Mouse (Mus musculus) urinary bladder, postnatal 10 days (tissue): ENCODE measurements around the gene Ppm1h.

Experiments
- DNase-seq: peaks from one replicate; pipeline ENCODE4 v3.0.0; 2022; ENCODE audit warnings: low spot score

The Ppm1h gene

DNA sequence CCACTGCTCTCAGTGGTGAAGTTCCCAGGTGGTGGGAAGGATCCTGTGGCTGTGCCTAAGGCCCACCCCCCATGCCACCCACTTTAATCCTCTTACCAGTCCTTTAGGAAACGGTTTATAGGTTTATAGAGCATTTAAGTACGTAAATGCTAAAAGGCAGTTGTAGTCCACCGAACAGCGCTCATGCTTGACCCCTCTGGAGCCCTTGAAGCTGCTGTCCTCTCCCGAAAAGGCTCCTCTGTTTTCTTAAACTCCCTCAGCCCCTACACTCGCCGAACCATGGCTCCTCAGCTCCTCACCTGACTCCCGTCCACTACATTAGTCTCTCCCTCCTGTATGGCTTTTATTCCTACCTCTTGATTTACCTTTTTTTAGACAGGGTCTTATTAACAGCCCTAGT, 131.3 kb downstream of the Ppm1h start:
- no peak for DNase-seq

DNA sequence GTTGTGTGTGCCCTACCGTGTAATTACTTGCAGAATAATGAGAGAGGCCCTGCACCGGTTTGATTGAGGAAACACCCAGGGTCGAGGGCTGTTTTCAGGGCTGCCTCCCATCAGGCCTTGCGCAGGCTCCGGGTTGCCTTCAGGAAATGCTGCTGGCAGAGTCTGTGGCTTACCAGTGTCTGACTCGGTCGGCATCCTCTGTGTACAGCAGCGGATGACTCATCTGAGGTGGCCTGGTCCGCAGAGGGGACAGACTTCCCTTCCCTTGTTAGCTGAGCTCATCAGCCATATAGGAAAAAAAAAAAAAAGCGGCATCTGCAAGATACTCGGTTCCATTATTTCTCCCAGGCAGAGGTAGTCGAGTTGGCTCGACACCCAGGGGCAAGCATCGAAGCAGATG, 136.5 kb downstream of the Ppm1h start:
- no peak for DNase-seq

DNA sequence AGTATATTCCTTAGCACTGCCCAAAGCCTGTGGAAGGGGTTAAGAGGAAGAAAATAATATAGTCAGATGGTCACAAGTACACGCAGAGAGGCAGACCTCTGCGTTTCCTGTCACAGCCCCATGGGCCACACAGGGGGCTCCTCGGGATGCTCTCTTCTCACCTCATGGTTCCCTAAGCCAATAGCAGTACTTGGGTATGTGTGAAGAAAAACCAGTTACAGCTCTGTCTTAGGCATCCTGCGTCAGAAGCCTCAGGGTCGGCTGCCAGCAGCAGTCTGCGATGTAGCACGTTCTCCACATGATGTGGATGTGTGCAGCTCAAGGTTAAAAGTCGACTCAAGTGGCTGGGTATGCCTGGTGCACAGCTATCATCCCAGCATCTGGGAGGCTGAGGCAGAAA, 139.2 kb downstream of the Ppm1h start:
- no peak for DNase-seq

DNA sequence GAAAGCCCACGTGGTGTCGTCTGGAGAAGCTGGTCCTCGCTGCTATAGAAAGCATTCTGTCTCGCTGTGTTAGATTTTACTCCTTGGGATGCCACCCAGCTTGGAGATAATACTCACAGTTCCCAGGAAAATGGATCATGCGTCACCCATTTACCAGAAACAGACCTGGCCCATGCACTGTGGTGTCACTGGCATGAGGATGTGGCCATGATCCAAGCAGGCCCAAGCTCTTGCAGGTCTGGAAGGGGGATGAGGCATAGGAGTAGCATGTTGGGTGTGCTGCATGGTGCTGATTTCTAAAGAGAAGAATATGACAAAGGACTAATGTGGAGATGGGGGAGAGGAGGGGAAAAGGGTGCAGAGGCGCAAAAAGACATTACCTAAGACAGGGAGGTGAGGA, 141.2 kb downstream of the Ppm1h start:
- DNase-seq = no peak

DNA sequence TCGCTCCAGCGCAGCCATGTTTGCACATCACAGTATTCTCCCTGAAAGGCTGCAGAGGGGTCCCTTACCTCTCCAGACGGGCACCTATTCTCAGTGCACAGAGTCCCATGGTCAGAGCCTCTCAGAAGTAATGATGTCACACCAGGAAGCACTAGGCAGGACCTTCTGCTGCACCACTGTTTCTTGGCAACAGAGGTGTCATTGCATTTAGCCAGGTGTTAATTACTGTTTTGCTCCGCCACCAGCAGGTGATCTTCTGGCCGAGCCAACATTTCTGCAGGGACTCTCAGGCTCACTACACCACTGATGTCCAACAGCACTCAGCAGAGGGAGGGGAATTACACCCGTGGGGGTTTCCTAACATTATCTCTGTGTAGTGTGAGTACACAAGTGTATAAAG, 143.0 kb downstream of the Ppm1h start:
- no peak for DNase-seq

DNA sequence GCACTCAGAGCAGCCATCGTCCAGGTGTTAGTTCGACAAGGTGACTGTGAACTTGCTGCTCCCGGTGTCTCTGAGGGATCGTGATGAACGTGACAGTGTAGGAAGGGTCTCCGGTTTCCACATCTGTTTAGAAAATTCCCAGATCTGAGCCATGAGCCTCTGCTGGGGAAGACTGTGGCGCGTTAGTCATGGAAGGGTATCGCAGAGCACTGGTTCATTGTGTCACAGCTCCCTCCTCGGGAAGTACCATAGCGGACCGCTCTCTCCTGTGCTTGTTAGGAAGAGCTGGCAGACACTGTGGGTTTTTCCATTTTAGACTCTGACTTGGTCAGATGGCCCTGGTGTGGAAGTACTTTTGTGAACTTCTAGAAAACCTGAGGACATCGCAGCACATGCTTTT, 145.1 kb downstream of the Ppm1h start:
- no peak for DNase-seq

DNA sequence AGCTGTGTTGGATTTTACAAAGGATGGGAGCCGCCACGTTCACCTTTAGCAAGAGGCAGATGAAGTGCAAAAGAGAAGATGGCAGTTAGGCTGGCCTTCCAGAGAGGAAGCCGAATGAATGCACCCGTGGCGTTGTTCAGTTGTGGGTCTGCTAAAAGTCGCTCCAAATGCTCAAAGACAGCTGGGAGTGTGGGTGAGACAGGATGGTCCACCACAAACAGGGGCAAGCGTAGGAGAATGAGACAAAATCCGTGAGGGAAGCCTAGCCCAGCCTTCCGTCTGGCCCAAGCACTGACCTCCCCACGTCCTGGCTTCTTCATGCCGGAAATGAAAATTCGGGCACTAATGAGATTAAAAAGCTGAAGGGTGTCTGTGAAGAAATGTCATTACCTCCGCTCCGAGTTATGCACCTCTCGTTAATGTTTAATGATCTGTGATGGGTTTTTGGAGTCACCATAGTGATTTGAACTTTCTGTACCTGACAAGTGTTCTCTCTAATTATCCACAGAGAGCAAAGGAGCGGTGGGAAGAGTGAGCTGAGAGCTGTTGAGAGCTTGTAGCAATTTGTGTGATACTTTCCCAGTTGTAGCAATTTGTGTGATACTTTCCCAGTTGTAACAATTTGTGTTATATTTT, 148.3 kb downstream of the Ppm1h start:
- DNase-seq = no peak

DNA sequence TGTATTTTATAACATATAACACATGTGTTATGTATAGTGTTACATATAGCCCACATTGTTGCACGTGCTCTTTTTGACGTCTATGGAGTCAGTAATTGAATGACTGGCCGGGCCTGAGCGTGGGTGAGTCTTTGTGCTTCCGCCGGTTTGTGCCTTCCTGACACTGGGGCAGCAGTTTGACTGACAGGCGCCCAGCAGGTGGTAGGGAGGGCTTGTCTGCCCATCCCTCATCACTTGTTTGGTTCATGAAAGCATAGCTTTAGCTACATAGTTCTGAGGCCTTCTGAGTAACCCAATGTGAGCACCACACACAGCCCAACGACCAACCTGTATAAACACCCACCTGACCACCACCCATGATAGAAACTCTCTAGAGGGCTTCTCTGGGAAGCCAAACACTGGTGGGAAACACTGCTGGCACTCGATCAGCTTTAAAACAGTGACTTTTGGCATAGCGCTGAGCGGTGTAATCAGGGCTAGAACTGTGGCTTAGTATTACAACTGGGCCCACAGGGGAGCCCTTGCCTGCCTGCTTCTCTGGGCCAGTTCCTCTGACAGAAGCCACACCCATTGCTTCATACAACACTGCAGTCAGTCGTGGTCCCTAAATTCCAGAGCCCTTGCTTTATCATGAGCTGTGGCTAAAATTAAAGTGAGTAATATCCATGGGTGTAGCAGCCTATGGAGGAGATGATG, 149.3 kb downstream of the Ppm1h start:
- no peak for DNase-seq

DNA sequence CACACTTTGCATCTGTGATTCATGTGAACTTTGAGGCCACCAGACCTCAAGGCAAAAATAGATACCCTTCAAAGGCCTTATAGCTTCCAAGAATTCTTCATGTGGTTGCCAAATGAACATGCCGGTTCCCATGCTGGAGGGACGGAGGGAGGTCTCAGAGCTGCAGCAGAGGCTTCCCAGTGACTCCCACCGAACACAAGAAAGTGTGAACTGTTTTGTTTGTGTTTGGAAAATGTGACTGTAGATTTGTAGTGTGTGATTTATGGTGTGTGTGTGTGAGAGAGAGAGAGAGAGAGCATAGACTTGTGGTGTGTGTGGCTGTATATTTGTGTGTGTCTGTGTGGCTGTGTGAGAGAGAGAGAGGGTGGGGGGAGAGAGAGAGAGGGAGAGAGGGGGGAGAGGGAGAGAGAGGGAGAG, 151.2 kb downstream of the Ppm1h start:
- DNase-seq = no peak

DNA sequence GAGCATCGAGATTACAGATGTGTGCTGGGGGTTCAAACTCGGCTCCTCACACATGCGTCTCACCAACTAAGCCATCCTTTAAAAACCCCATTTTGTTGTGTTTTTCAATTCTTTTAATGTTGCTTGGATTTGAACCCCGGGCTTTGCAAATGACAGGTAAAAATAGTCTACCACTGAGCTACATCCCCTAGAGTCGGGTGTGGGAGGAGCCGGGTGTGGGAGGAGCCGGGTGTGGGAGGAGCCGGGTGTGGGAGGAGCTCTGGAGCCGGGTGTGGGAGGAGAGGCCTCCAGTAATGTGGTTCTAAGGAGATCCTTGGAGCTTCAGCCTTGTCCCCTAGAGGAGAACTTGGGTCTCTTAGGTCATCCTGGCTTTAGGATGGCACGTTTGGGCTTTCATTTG, 152.1 kb downstream of the Ppm1h start:
- DNase-seq = no peak

DNA sequence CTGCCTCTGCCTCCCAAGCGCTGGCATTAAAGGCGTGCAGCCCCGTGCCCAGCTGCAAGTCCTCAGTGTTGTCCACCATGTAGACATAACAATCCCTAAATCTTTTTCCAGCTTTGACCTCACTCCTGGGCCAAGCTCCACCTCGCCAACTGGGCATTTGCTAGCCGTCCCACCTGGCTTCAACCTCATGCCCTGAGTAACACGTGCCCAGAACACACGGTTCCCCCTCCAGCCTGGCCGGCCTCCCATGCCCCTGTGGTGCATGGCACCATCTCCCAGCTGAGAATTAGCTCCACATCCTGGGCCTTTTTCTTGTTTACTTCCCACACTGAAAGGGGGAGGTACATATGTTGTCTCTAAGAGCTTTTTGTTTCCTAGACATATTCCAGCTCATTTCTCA, 163.5 kb downstream of the Ppm1h start:
- no peak for DNase-seq

DNA sequence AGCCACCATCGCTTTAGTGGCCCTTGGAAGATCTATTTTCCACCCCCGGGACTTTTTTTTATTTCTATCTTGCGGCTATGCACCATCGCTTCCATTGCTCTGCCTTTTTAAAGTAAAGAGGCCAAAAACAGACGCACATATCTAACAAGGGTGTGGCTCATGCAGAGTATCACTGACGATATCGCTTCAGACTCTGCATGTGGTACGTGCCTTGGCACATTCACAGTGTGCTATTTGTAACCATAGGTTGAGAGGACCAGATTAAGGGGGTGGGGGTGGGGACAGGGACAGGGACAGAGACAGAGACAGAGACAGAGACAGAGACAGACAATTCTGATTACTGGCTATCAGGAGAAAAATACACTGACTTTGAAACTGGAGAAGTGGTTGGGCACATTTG, 164.4 kb downstream of the Ppm1h start:
- no peak for DNase-seq

DNA sequence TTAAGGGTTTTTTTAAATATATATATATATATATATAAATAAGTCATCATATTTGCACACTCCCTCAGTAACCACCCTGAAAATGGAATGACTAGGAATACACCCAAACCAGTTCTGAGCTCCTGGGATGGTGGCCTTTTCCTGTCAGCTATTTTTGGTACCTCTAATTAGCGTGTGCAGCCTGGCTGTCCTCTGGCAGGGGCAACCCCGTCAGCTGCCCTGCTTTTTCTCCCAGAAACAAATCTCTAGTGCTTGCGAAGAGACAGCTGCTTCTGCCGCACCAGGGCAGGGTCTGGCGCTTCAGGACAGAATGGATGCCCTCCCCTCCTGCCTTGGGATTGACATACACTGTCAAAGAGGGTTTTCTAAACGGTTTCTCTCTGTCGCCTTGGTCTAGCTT, 166.9 kb downstream of the Ppm1h start:
- no peak for DNase-seq

DNA sequence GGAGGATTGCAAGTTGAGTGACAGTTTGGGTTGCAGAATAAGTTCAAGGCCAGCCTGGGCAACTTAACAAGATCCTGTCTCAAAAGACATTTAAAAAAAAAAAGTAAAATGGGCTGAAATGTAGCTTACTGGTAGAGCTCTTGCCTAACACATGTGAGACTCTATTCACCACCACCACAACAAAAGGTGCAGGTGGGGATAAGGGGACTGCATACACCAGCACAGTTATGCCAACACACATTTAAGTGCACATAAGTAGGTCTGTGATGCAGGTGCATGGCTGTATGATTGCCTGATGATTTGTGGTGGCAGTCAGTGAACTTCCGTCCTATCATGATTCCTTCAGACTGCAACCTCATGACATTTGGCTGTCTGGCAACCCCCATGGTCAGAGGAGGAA, 167.9 kb downstream of the Ppm1h start:
- no peak for DNase-seq

DNA sequence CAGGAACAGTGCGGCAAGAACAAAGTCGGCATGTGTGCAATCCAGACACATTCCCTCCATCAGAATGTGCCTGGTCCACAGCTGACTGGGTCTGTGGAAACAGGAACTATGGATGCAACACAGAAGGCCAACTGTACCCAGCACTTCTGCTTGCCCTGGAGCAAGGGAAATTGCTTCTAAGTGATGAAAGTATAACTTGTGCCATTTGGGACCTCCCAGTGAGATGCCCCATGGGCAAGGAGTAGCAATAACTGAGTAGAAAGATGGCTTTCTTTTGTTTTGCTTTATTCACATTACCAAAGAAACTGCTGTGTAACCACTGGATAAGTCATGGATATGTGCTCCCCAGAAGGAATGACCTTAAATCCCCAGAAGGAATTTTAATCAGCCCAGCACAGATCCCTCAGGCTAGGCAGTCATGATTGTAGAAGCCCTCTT, 169.5 kb downstream of the Ppm1h start:
- DNase-seq = no peak

DNA sequence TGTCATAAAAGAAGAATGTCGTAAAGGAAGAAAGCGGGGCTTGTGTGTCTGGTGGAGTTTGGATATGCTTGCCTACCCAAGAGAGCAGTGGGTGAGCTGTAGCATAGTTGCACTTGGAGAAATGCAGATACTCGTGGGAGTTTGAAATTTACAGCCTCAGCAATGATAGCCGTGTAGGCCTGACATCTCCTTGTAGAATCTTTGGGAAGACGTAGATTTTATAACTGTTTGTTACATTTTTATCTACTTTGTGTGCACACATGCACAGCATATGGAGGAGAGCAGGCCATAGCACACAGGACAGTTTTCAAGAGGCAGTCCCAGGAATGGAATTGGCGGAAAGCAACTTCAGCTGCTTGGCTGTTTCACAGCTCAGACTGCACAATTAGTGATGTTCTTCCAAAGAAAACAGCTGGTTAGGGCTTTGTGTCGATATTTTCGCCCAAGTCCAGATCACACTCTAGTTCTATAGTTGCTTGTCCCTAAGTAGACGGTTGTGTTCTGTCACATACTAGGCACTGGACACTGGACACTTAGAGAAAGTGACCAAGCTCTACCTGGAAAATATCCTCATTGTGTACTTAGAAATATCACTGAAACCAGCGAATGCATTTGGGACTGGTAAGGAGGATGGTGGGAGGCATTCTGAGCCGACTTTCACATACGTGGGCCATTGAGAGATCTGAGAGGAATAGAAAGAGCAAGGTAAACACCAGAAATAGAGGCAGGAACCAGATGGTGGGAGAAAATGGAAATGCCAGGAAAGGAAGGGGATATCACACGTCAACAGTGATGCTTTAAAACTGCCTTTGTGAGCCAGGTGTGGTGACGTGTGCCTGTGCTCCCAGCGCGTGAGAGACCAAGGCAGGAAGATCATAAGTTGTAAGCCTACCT, 173.0 kb downstream of the Ppm1h start:
- no peak for DNase-seq

DNA sequence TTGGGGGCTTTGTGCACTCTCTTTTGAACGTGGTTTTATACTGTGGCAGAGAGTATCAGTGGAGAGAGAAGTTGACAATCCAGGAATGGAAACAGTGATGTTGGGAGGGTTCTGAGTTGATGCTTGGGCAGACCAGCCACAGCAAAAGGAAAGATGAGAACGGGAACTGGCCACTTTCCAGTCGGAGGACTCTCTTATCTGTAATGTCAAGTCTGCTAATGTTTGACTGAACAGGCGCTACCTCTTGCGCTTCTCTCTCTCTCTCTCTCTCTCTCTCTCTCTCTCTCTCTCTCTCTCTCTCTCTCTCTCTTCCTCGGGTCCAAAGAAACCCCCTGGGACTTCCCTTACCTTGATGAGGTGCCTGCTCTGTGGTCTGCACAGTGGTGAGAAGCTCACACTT, 176.0 kb downstream of the Ppm1h start:
- no peak for DNase-seq

DNA sequence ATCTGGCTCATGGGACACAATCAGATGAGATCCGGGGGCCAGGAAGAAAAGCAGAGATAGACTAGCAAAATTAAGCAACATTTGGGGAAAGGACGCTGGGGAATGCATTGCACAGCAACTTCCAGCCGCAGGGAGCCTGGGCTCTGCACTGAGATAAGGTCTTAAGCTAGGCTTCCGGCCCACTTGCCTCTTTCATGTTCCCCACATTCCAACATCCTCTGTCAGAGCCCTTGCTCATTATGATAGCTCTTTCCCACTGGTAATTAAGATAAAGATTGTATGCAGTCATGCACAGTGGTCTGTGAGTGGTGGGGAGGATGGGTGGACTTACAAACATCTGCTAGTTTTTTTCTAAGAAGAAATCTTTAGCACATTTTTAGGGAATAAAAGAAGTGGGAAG, 176.6 kb downstream of the Ppm1h start:
- no peak for DNase-seq

DNA sequence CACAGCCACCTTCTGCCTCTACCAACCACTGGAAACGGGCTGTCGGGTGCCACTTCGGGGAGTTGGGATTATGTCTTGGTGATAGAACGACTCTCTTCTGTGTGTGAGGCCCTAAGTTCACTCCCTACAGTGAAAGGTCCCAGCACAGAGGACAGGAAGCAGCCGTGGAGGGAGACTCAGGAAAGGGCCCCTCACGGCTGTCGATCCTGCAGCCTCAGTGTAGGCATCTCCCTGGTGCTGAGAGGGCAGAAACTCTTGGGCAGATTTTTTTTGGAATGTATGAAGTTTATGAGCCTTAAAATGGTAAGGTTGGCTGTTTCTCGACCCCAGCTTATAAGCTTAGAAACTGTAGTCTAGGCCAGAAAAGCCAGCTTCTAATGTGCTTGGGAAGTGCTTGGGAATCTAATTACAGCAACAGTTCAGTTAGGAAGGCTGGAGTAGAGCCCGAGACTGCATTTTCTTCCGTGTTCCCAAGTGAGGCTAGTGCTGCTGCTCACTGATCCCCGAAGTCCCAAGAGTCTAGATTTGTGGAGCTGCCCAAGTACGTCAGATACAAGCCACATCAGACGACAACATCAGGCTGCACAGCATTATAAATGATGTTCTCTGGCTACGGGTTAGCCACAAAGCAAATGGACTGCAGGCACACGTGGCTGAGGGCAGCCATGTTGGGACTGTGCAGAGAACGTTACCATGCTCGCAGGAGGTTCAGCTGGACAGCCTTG, 177.6 kb downstream of the Ppm1h start:
- DNase-seq = no peak

DNA sequence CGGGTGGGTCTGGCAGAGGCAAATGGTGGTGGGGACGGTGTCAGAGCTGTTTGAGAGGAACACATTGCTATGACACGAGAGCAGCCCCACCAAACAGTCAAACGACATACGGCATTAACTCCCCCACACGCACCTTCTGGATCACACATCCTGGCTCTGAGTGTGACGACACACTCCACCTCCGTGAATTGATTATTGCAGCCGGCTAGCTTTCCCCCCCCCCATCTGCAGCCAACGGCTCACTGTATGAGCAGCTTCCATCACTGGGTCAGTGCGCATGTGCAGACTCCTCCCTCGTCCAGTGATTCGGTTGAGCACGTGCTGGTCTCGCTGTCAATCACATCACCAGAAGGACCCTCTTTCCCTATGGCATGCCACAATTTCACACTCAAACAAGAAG, 178.6 kb downstream of the Ppm1h start:
- DNase-seq = no peak

DNA sequence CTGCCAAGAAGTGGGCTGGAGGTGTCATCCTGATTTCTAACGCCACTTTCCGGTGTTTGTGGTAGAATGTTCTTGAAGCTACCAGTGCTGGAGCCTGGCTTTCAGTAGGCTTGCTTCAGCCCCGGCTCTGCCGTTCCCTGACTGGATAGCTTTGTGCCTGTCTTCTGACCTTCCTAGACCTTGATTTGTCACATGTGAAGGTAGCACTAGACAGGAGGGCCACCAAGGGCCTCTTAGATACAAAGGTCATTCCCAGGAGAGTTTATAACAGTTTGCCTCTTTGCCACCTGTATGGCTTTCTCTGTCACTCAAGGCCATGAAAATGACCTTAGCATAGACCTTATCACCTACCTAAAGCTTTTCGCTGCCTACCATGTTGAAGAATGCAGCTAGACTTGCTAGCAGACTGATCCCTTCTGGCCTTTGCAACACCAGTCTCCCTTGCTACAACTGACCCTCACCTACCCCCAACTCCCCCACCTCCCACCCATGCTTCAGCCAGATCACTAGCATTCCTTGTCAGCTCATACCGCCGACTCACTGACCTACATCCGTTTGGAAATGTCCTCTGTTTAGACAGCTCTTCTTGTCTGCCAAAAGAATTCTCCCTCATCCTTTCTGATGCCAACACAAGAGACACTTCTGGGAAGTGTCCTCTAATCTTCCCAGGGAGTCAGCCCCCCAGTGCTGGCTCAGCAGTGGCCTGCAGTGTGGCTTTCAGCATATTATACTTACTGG, 180.5 kb downstream of the Ppm1h start:
- no peak for DNase-seq

DNA sequence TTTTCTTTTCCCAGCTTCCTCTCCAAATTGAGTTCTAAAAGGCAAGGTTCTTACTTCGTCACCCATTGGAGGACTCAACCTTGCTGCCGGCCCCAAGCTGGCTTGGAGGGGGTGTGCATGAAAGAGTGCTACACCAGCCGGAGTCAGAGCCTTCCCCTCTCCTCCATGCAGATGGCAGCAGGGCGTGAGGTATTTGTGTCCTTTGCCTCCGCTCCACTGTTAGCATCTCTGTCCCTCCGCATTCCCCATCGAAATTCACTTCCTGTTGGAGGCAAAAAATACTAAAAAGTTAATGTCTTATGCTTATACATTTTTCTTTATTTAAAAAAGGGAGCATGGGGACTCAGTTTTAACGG, 181.1 kb downstream of the Ppm1h start:
- DNase-seq = no peak
